Mouse (Mus musculus) c-Kit-positive CD71-positive TER-119-negative erythroid progenitor cells, embryonic 14.5 days (primary cell): ENCODE results near the gene Gm13199.

Experiments
- DNase-seq: peaks from one replicate; pipeline ENCODE4 v3.0.0-alpha.2; 2013; ENCODE audit warnings: low read depth

Gene Gm13199

DNA sequence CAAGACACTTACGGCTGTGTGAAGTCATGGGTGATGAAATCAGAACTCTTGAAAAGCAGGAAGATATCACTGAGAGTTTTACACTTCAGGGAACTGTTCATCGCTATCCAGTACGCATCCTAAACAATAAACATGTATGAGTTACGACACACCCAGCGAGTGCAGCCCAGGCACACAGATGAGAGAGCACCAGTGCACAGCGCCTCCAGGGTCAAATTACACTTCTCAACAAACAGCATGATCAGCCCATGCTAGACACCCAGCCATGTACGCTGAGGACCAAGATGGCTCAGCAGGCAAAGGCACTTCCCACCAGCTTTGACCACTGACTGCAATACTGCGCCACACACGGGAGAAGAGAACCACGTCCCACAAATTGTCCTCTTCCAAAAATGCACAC is 41.5 kb downstream of the Gm13199 start:
- no peak for DNase-seq
